Mouse (Mus musculus): ENCODE data around the gene Spg11.
"Not testable (repeated sequence)": the region's sequence is repeated elsewhere in the genome, so short reads cannot be mapped to it uniquely, and the experiment has no call there.

Spg11 gene

GRCm38 (mm10) chr2:122143111-122143510 lies 24.9 kb upstream of the Spg11 start:
- DNase-seq (ENCODE audit: low read depth), result no peak

GRCm38 (mm10) chr2:122141332-122141967 lies 23.3 kb upstream of the Spg11 start:
- DNase-seq (ENCODE audit: low read depth), result no peak

GRCm38 (mm10) chr2:122140815-122141214 lies 22.6 kb upstream of the Spg11 start:
- DNase-seq (ENCODE audit: low read depth), result no peak

- DNase-seq (ENCODE audit: low read depth), result peak; percentile 82
These were observed 19.8 kb upstream of the Spg11 start for GRCm38 (mm10) chr2:122137839-122138465.

- no peak for DNase-seq (ENCODE audit: low read depth)
These were observed 14.4 kb upstream of the Spg11 start for GRCm38 (mm10) chr2:122132618-122133017.

- DNase-seq (ENCODE audit: low read depth), result no peak
These were observed 13.9 kb upstream of the Spg11 start for GRCm38 (mm10) chr2:122132078-122132477.

- DNase-seq (ENCODE audit: low read depth), result no peak
These were observed 9.4 kb upstream of the Spg11 start for GRCm38 (mm10) chr2:122127635-122128034.

GRCm38 (mm10) chr2:122126765-122127347 lies 8.7 kb upstream of the Spg11 start:
- no peak for DNase-seq (ENCODE audit: low read depth)

- DNase-seq (ENCODE audit: low read depth), result peak; percentile 52
These were observed 7.7 kb upstream of the Spg11 start for GRCm38 (mm10) chr2:122125680-122126572.

- no peak for DNase-seq (ENCODE audit: low read depth)
These were observed 1.3 kb downstream of the Spg11 start for GRCm38 (mm10) chr2:122116888-122117287.

GRCm38 (mm10) chr2:122109714-122110113 lies 8.5 kb downstream of the Spg11 start:
- no peak for DNase-seq (ENCODE audit: low read depth)

GRCm38 (mm10) chr2:122108101-122108500 lies 10.1 kb downstream of the Spg11 start:
- DNase-seq (ENCODE audit: low read depth), result no peak

- DNase-seq (ENCODE audit: low read depth), result no peak
These were observed 16.1 kb downstream of the Spg11 start for GRCm38 (mm10) chr2:122102070-122102469.

GRCm38 (mm10) chr2:122097686-122098085 lies 20.5 kb downstream of the Spg11 start:
- not testable (repeated sequence) for DNase-seq (ENCODE audit: low read depth)

- no peak for DNase-seq (ENCODE audit: low read depth)
These were observed 24.3 kb downstream of the Spg11 start for GRCm38 (mm10) chr2:122093844-122094243.

- DNase-seq (ENCODE audit: low read depth), result no peak
These were observed 31.7 kb downstream of the Spg11 start for GRCm38 (mm10) chr2:122086446-122086845.

- no peak for DNase-seq (ENCODE audit: low read depth)
These were observed 36.3 kb downstream of the Spg11 start for GRCm38 (mm10) chr2:122081728-122082456.

GRCm38 (mm10) chr2:122069922-122070321 lies 48.3 kb downstream of the Spg11 start:
- peak; percentile 53 for DNase-seq (ENCODE audit: low read depth)

GRCm38 (mm10) chr2:122069144-122069912 lies 48.9 kb downstream of the Spg11 start:
- no peak for DNase-seq (ENCODE audit: low read depth)

- no peak for DNase-seq (ENCODE audit: low read depth)
These were observed 51.9 kb downstream of the Spg11 start for GRCm38 (mm10) chr2:122066241-122066640.
